Mouse (Mus musculus) megakaryocyte, adult 5-6 weeks (primary cell): ENCODE measurements around the gene Defb45. TPM values are rescaled to one million over a fixed set of nuclear protein-coding genes. Genes with fewer than 3 reads are reported as not detected.

ENCODE experiments used
- total RNA-seq, 2 experiments: library from RNA; stranded (forward) in 1 of 2; stranded (reverse) in 1 of 2; fragments of 153-499, 151-499 nt in 1 of 2; fragments of 221-1000, 200-1000 nt in 1 of 2; gene quantifications; 2 replicates each; pipeline versions ENCODE4 v1.2.3 to v1.2.4; 2015 to 2017

Gene Defb45
- total RNA-seq, 2 experiments from 2014 or later: not detected

Other genes with a start within 250 kb of the Defb45 start
- gene Nrsn2, start 222.8 kb downstream of the Defb45 start, total RNA-seq (2015): not detected in 2 replicates
- gene Nrsn2, start 222.8 kb downstream of the Defb45 start, total RNA-seq (2017): not detected in 2 replicates
- 0.27 and 0.60 TPM in 2 replicates for gene Sox12, start 201.3 kb downstream of the Defb45 start, total RNA-seq (2015)
- gene Sox12, start 201.3 kb downstream of the Defb45 start, total RNA-seq (2017): 0.12 and 0.15 TPM in 2 replicates
- 0.98 and 1.9 TPM in 2 replicates for gene Zcchc3, start 184.4 kb downstream of the Defb45 start, total RNA-seq (2015)
- gene Zcchc3, start 184.4 kb downstream of the Defb45 start, total RNA-seq (2017): 2.1 and 2.6 TPM in 2 replicates
- gene 6820408C15Rik, start 183.8 kb downstream of the Defb45 start, total RNA-seq (2015): not detected in 2 replicates
- gene 6820408C15Rik, start 183.8 kb downstream of the Defb45 start, total RNA-seq (2017): not detected in 2 replicates
- not detected in 2 replicates for gene Defb23, start 134.8 kb downstream of the Defb45 start, total RNA-seq (2015)
- not detected in 2 replicates for gene Defb23, start 134.8 kb downstream of the Defb45 start, total RNA-seq (2017)
- gene Defb20, start 122.3 kb downstream of the Defb45 start, total RNA-seq (2015): not detected in 2 replicates
- not detected in 2 replicates for gene Defb20, start 122.3 kb downstream of the Defb45 start, total RNA-seq (2017)
- gene Defb22, start 109.3 kb downstream of the Defb45 start, total RNA-seq (2015): not detected in 2 replicates
- not detected in 2 replicates for gene Defb22, start 109.3 kb downstream of the Defb45 start, total RNA-seq (2017)
- not detected in 2 replicates for gene Defb26, start 87.7 kb downstream of the Defb45 start, total RNA-seq (2015)
- gene Defb26, start 87.7 kb downstream of the Defb45 start, total RNA-seq (2017): not detected in 2 replicates
- gene Defb28, start 81.1 kb downstream of the Defb45 start, total RNA-seq (2015): not detected in 2 replicates
- not detected in 2 replicates for gene Defb28, start 81.1 kb downstream of the Defb45 start, total RNA-seq (2017)
- not detected in 2 replicates for gene Defb29, start 59.3 kb downstream of the Defb45 start, total RNA-seq (2015)
- gene Defb29, start 59.3 kb downstream of the Defb45 start, total RNA-seq (2017): not detected in 2 replicates
- gene Gm17416, start 30.1 kb downstream of the Defb45 start, total RNA-seq (2015): not detected in 2 replicates
- not detected in 2 replicates for gene Gm17416, start 30.1 kb downstream of the Defb45 start, total RNA-seq (2017)
- gene Defb21, start 26.7 kb downstream of the Defb45 start, total RNA-seq (2015): not detected in 2 replicates
- not detected in 2 replicates for gene Defb21, start 26.7 kb downstream of the Defb45 start, total RNA-seq (2017)
- gene Defb19, start 19.1 kb downstream of the Defb45 start, total RNA-seq (2015): not detected in 2 replicates
- not detected in 2 replicates for gene Defb19, start 19.1 kb downstream of the Defb45 start, total RNA-seq (2017)
- not detected in 2 replicates for gene Defb36, start 4.9 kb upstream of the Defb45 start, total RNA-seq (2015)
- not detected in 2 replicates for gene Defb36, start 4.9 kb upstream of the Defb45 start, total RNA-seq (2017)
- not detected in 2 replicates for gene Defb25, start 23.7 kb upstream of the Defb45 start, total RNA-seq (2015)
- gene Defb25, start 23.7 kb upstream of the Defb45 start, total RNA-seq (2017): not detected in 2 replicates
- gene Rem1, start 27.6 kb upstream of the Defb45 start, total RNA-seq (2015): 8.9 and 10.2 TPM in 2 replicates
- gene Rem1, start 27.6 kb upstream of the Defb45 start, total RNA-seq (2017): 9.0 and 15.4 TPM in 2 replicates
- 165 and 166 TPM in 2 replicates for gene H13, start 70.1 kb upstream of the Defb45 start, total RNA-seq (2015)
- gene H13, start 70.1 kb upstream of the Defb45 start, total RNA-seq (2017): 100 and 109 TPM in 2 replicates
- 8.4 and 9.3 TPM in 2 replicates for gene Mcts2, start 87.6 kb upstream of the Defb45 start, total RNA-seq (2015)
- gene Mcts2, start 87.6 kb upstream of the Defb45 start, total RNA-seq (2017): 7.1 and 8.3 TPM in 2 replicates
- 28.4 and 48.3 TPM in 2 replicates for gene Id1, start 136.9 kb upstream of the Defb45 start, total RNA-seq (2015)
- 35.0 and 40.1 TPM in 2 replicates for gene Id1, start 136.9 kb upstream of the Defb45 start, total RNA-seq (2017)
- gene Cox4i2, start 154.8 kb upstream of the Defb45 start, total RNA-seq (2015): 0.20 and 0.55 TPM in 2 replicates
- gene Cox4i2, start 154.8 kb upstream of the Defb45 start, total RNA-seq (2017): 0.41 TPM in 1 of 2 replicates, not detected in the other
- gene Bcl2l1, start 232.3 kb upstream of the Defb45 start, total RNA-seq (2015): 7.1 and 9.3 TPM in 2 replicates
- gene Bcl2l1, start 232.3 kb upstream of the Defb45 start, total RNA-seq (2017): 9.3 and 12.8 TPM in 2 replicates
- 102 TPM in 2 replicates for gene Tpx2, start 248.6 kb upstream of the Defb45 start, total RNA-seq (2015)
- 122 and 126 TPM in 2 replicates for gene Tpx2, start 248.6 kb upstream of the Defb45 start, total RNA-seq (2017)